Comparison of ENCODE assay signal across 21 mouse cellular contexts in the genomic region with DNA sequence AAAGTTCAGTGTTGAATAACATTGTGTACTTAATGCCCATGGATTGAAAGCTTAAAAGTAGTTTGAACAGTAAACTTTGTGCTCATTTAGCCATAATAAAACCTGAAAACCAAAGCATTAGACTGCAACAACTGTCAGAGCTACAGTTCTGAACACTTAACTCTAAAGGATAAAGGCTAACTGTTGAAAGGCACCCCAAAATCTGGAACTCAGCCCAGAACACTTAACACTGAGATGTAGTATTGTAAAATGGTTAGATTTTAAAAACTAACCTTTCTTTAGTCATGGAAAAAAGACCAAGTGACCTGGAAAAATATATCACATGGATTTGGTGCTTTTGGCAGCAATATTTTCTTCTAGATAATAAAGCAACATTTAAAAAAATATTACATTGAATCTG. TPM values are rescaled to one million over a fixed set of nuclear protein-coding genes. Genes with fewer than 3 reads are reported as not detected.
DNase-seq lines count a peak whose midpoint lies in the region; ATAC-seq and TF ChIP-seq lines count a peak whose summit lies in the region.
"Had no signal": no experiment of that assay in that cellular context is flagged by ENCODE, and none has a peak within 500 bp of the region (broad histone marks: within the 10 kb centered on the region; RNA-seq: fewer than 3 reads in every experiment).

No protein-coding gene starts in this region.

- H3K4me3 ChIP-seq in forebrain, embryonic 14.5 days (ENCODE audit: low read depth, low read length), result no peak overlapping the region
- H3K4me3 ChIP-seq in forebrain, postnatal 0 days (ENCODE audit: low read depth, low read length), result no peak overlapping the region
- H3K4me3 ChIP-seq in kidney, embryonic 15.5 days (replicated peaks), result no peak overlapping the region
- H3K4me3 ChIP-seq: forebrain, embryonic 13.5 days; heart, adult 2 months; heart, embryonic 15.5 days; hindbrain, embryonic 13.5 days; limb, embryonic 13.5 days; lung, embryonic 15.5 days; neural tube, embryonic 15.5 days had no signal

- H3K27me3 ChIP-seq in forebrain, embryonic 14.5 days (replicated peaks; ENCODE audit: control insufficient read depth, insufficient read depth, low read length), result no peaks in the 10 kb centered on the region
- H3K27me3 ChIP-seq in forebrain, postnatal 0 days (ENCODE audit: insufficient read depth, low read length), result no peaks in the 10 kb centered on the region
- H3K27me3 ChIP-seq in kidney, embryonic 15.5 days, result no peaks in the 10 kb centered on the region
- H3K27me3 ChIP-seq: forebrain, embryonic 13.5 days; heart, embryonic 15.5 days; hindbrain, embryonic 13.5 days; limb, embryonic 13.5 days; lung, embryonic 15.5 days; neural tube, embryonic 15.5 days had no signal

- no peaks in the 10 kb centered on the region for H3K9me3 ChIP-seq in forebrain, embryonic 14.5 days (replicated peaks; ENCODE audit: control insufficient read depth, low read length)
- H3K9me3 ChIP-seq in forebrain, postnatal 0 days (ENCODE audit: low read length), result peaks cover 4% of the 10 kb centered on the region; the same call in 1 of the 2 replicates
- H3K9me3 ChIP-seq in kidney, embryonic 15.5 days (replicated peaks), result no peaks in the 10 kb centered on the region
- H3K9me3 ChIP-seq: heart, embryonic 15.5 days; lung, embryonic 15.5 days; neural tube, embryonic 15.5 days had no signal

- no peaks in the 10 kb centered on the region for H3K4me1 ChIP-seq in forebrain, embryonic 14.5 days (ENCODE audit: control insufficient read depth, insufficient read depth, low read length)
- no peaks in the 10 kb centered on the region for H3K4me1 ChIP-seq in forebrain, postnatal 0 days (ENCODE audit: insufficient read depth)
- no peaks in the 10 kb centered on the region for H3K4me1 ChIP-seq in kidney, embryonic 15.5 days
- H3K4me1 ChIP-seq: forebrain, embryonic 13.5 days; hindbrain, embryonic 13.5 days; limb, embryonic 13.5 days; lung, embryonic 15.5 days; neural tube, embryonic 15.5 days had no signal

- H3K36me3 ChIP-seq in forebrain, embryonic 14.5 days (ENCODE audit: control insufficient read depth, insufficient read depth, low read length), result no peaks in the 10 kb centered on the region
- H3K36me3 ChIP-seq in forebrain, postnatal 0 days (ENCODE audit: insufficient read depth), result no peaks in the 10 kb centered on the region
- no peaks in the 10 kb centered on the region for H3K36me3 ChIP-seq in kidney, embryonic 15.5 days
- H3K36me3 ChIP-seq: heart, embryonic 15.5 days; hindbrain, embryonic 13.5 days; lung, embryonic 15.5 days; neural tube, embryonic 15.5 days had no signal

- no peak overlapping the region for H3K9ac ChIP-seq in forebrain, embryonic 14.5 days (ENCODE audit: low read length)
- H3K9ac ChIP-seq in forebrain, postnatal 0 days, result no peak overlapping the region
- no peak overlapping the region for H3K9ac ChIP-seq in kidney, embryonic 15.5 days
- H3K9ac ChIP-seq: forebrain, embryonic 13.5 days; heart, embryonic 15.5 days; hindbrain, embryonic 13.5 days; limb, embryonic 13.5 days; lung, embryonic 15.5 days; neural tube, embryonic 15.5 days had no signal

- H3K4me2 ChIP-seq in forebrain, embryonic 14.5 days (ENCODE audit: low read length), result no peak overlapping the region
- no peak overlapping the region for H3K4me2 ChIP-seq in forebrain, postnatal 0 days (ENCODE audit: low read depth)
- no peak overlapping the region for H3K4me2 ChIP-seq in kidney, embryonic 15.5 days
- H3K4me2 ChIP-seq: forebrain, embryonic 13.5 days; heart, embryonic 15.5 days; hindbrain, embryonic 13.5 days; limb, embryonic 13.5 days; lung, embryonic 15.5 days; neural tube, embryonic 15.5 days had no signal

- no peak overlapping the region for H3K27ac ChIP-seq in forebrain, embryonic 14.5 days (ENCODE audit: low read depth, low read length)
- no peak overlapping the region for H3K27ac ChIP-seq in forebrain, postnatal 0 days (ENCODE audit: low read depth, low read length)
- no peak overlapping the region for H3K27ac ChIP-seq in kidney, embryonic 15.5 days
- H3K27ac ChIP-seq: forebrain, embryonic 13.5 days; heart, adult 2 months; hindbrain, embryonic 13.5 days; limb, embryonic 13.5 days; lung, embryonic 15.5 days; neural tube, embryonic 15.5 days had no signal

- TF ChIP-seq CTCF in forebrain, postnatal 0 days (IDR thresholded peaks at IDR 0.05; ENCODE audit: low read depth), result no peak

- ATAC-seq in forebrain, embryonic 14.5 days, result no peak
- ATAC-seq in forebrain, postnatal 0 days, result no peak
- ATAC-seq in kidney, embryonic 15.5 days (replicated peaks; ENCODE audit: low FRiP score), result no peak
- ATAC-seq: forebrain, embryonic 13.5 days; inflammation-experienced regulatory T-cells, adult 6 months; midbrain, embryonic 16.5 days had no signal

- DNase-seq in forebrain, embryonic 14.5 days (ENCODE audit: low spot score), result peak; percentile 44
- no peak for DNase-seq in forebrain, postnatal 0 days
- peak; percentile 89 for DNase-seq in kidney, adult 9 months
- DNase-seq in lung, postnatal 10 days, result peak; percentile 22
- no peak for DNase-seq in lung, adult 18-20 months
- DNase-seq in adrenal gland, postnatal 4 days (ENCODE audit: low spot score in 2 of 2), result no peak
- no peak for DNase-seq in MN1 (ENCODE audit: low spot score)
- DNase-seq: adrenal gland, postnatal 25 days; cerebellum, adult 2 months; gastrocnemius, postnatal 14 days; heart, adult 2 months; thymus, postnatal 36 days had no signal

RNA-seq across cellular contexts. Expression of a gene that starts 7.2 kb away (rescaled TPM):
- polyA plus RNA-seq in forebrain, embryonic 14.5 days (2014; fragmentation: Nextera tagmentation; extraction: Ambion mirVana), result 27.2 and 27.9 TPM in 2 replicates
- 17.4 and 18.7 TPM in 2 replicates for total RNA-seq in forebrain, postnatal 0 days (2014; rRNA removed)
- polyA plus RNA-seq in forebrain, postnatal 0 days (2015; fragmentation: Nextera tagmentation; extraction: Ambion mirVana), result 17.6 and 20.1 TPM in 2 replicates
- polyA plus RNA-seq in kidney, embryonic 15.5 days (2015; fragmentation: Nextera tagmentation; extraction: Ambion mirVana), result 41.1 and 42.3 TPM in 2 replicates
- total RNA-seq in adrenal gland, postnatal 4 days (2021), result 10 to 100 TPM; 28.1 to 28.8 TPM

RNA-seq across cellular contexts. Expression of a gene that starts 7.3 kb away (rescaled TPM):
- polyA plus RNA-seq in forebrain, embryonic 14.5 days (2014; fragmentation: Nextera tagmentation; extraction: Ambion mirVana), result 8.0 and 9.7 TPM in 2 replicates
- total RNA-seq in forebrain, postnatal 0 days (2014; rRNA removed), result 4.9 and 7.9 TPM in 2 replicates
- polyA plus RNA-seq in forebrain, postnatal 0 days (2015; fragmentation: Nextera tagmentation; extraction: Ambion mirVana), result 4.8 and 5.2 TPM in 2 replicates
- 9.8 and 10.4 TPM in 2 replicates for polyA plus RNA-seq in kidney, embryonic 15.5 days (2015; fragmentation: Nextera tagmentation; extraction: Ambion mirVana)
- 1 to 10 TPM; 8.8 to 8.9 TPM for total RNA-seq in adrenal gland, postnatal 4 days (2021)

RNA-seq across cellular contexts. Expression of a gene that starts 52.8 kb away (rescaled TPM):
- 0.12 and 0.34 TPM in 2 replicates for polyA plus RNA-seq in forebrain, embryonic 14.5 days (2014; fragmentation: Nextera tagmentation; extraction: Ambion mirVana)
- total RNA-seq in forebrain, postnatal 0 days (2014; rRNA removed), result 0.05 and 0.38 TPM in 2 replicates
- polyA plus RNA-seq in forebrain, postnatal 0 days (2015; fragmentation: Nextera tagmentation; extraction: Ambion mirVana), result 0.06 and 0.16 TPM in 2 replicates
- 0.53 and 0.63 TPM in 2 replicates for polyA plus RNA-seq in kidney, embryonic 15.5 days (2015; fragmentation: Nextera tagmentation; extraction: Ambion mirVana)
- 1 to 10 TPM; 1.0 to 1.1 TPM for total RNA-seq in adrenal gland, postnatal 4 days (2021)

Comparison
In these comparisons a context has a peak if more than half of its experiments do, and no peak if none do; other contexts are left out.
1. DNase-seq: peak in forebrain, embryonic 14.5 days (single experiment), kidney, adult 9 months (single experiment) and lung, postnatal 10 days (single experiment); none in forebrain, postnatal 0 days (single experiment), lung, adult 18-20 months (0 of 2), adrenal gland, postnatal 4 days (0 of 2) and MN1 (single experiment).